Mouse (Mus musculus) heart, adult 9 months (tissue): Measurements from ENCODE around the gene Stx3.

Source experiments
- DNase-seq, 2 experiments: peaks; one replicate each; pipeline ENCODE4 v3.0.0; 2022; ENCODE audit warnings: low spot score in 2 of 2

The Stx3 gene

DNA sequence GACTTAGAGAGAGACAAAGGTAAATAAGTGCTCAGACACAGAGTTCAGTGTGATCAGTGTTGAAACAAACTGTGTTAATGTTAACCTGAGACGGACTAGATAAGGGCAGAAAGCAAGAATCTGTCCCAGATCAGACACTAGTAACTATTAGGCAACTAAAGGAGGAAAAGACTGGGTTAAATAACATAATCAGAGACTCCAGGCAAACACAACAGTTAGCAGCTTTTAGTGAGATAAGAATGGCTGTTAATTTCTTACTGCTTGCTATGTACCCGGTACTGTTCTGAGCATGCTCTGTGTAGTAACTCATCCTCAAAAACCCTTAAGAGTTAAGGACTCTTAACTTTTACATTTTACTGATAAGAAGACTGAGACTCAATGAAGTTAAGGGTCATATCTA, 93.3 kb downstream of the Stx3 start:
- no peak for DNase-seq
